Mouse (Mus musculus) forebrain, postnatal 0 days (tissue): ENCODE measurements around the gene Blnk. TPM values are rescaled to one million over a fixed set of nuclear protein-coding genes. Genes with fewer than 3 reads are reported as not detected.

Source experiments
- ATAC-seq: fragments of 200-750 bp; cut with Nextera tagmentation; 2 replicates; pipeline ENCODE4 v1.8.0; 2017; ENCODE audit warnings: mild to moderate bottlenecking, moderate library complexity
- DNase-seq: peaks from one replicate; pipeline ENCODE4 v3.0.0-alpha.2; 2015
- H3K27ac ChIP-seq: fragments of 300-500 bp; sonication (generic); 2 replicates; pipeline ENCODE4 v1.5.1; 2014; ENCODE audit warnings: low read depth, mild to moderate bottlenecking, antibody characterized with exemption, low read length, moderate library complexity, mixed read lengths
- H3K27me3 ChIP-seq: fragments of 300-500 bp; sonication (generic); 2 replicates; pipeline ENCODE4 v1.6.1; 2014; ENCODE audit warnings: mild to moderate bottlenecking, low read length, mixed read lengths; ENCODE audit not compliant: insufficient read depth
- H3K36me3 ChIP-seq: fragments of 300-500 bp; sonication (generic); 2 replicates; pipeline ENCODE4 v1.6.1; 2014; ENCODE audit warnings: mild to moderate bottlenecking, moderate library complexity; ENCODE audit not compliant: insufficient read depth
- H3K4me1 ChIP-seq: fragments of 300-500 bp; sonication (generic); 2 replicates; pipeline ENCODE4 v1.6.1; 2014; ENCODE audit warnings: antibody characterized with exemption; ENCODE audit not compliant: insufficient read depth
- H3K4me2 ChIP-seq: fragments of 300-500 bp; sonication (generic); 2 replicates; pipeline ENCODE4 v1.6.1; 2014; ENCODE audit warnings: low read depth, mild to moderate bottlenecking, moderate library complexity
- H3K4me3 ChIP-seq: fragments of 300-500 bp; sonication (generic); 2 replicates; pipeline ENCODE4 v1.5.1; 2014; ENCODE audit warnings: low read depth, low read length, mixed read lengths
- H3K9ac ChIP-seq: fragments of 300-500 bp; sonication (generic); 2 replicates; pipeline ENCODE4 v1.6.1; 2014; ENCODE audit warnings: mild to moderate bottlenecking
- H3K9me3 ChIP-seq: fragments of 300-500 bp; sonication (generic); 2 replicates; pipeline ENCODE4 v1.6.1; 2016; ENCODE audit warnings: low read length
- CTCF ChIP-seq: sonication (generic); IDR thresholded peaks from 2 replicates; pipeline ENCODE4 v1.5.1; 2016; ENCODE audit warnings: antibody characterized with exemption, control low read depth, low read depth
- WGBS: fragments of 180-500 bp; shearing (Covaris S2); extraction: QIAGEN DNeasy Blood & Tissue Kit; methylation state at CpG from one replicate; pipeline ENCODE4 v1.1.7; 2014; 5-methylcytosine and 5-hydroxymethylcytosine counted together
- polyA plus RNA-seq: library from polyadenylated mRNA; unstranded; fragments of >200 nt; fragmentation: Nextera tagmentation; extraction: Ambion mirVana; gene quantifications from 2 replicates; pipeline ENCODE4 v1.2.1, GENCODE M21; 2015
- total RNA-seq: library from RNA; depleted of rRNA; stranded (reverse); fragments of >200 nt; gene quantifications from 2 replicates; pipeline ENCODE4 v1.2.3, GENCODE M21; 2014

The Blnk gene
- total and polyA plus RNA-seq, 2 experiments from 2014 or later: 1.1 to 1.8 TPM

DNA sequence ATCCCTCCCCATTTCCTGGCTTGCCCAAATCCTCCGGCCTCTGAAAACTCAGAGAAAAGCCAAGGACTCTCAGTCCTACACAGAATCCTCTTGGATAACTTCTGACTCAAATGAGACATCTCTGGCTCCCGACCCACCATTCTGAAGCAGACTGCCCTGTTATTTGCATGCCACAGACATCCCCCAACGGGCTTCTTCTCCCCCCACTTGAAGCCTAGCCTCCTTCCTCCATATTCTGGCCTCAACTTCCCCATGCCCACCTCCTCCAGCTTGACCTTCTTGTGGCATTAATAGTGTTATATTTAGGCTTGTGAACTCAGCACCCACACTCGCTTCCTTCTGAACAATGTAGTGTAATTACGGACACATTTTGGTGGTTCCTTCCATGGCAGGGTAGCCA, 13.7 kb downstream of the Blnk start:
- Histone ChIP-seq H3K4me1 (no peaks in the 10 kb centered on the region), H3K27ac (no peak overlapping the region), H3K36me3 (no peaks in the 10 kb centered on the region), H3K9me3 (no peaks in the 10 kb centered on the region), H3K9ac (no peak overlapping the region), H3K27me3 (no peaks in the 10 kb centered on the region), H3K4me2 (no peak overlapping the region), H3K4me3 (no peak overlapping the region)
- DNase-seq (no peak), ATAC-seq (no peak)
- TF ChIP-seq CTCF: no peak
- 79% methylated on average over 5 of the region's 5 CpGs for whole genome bisulfite sequencing

DNA sequence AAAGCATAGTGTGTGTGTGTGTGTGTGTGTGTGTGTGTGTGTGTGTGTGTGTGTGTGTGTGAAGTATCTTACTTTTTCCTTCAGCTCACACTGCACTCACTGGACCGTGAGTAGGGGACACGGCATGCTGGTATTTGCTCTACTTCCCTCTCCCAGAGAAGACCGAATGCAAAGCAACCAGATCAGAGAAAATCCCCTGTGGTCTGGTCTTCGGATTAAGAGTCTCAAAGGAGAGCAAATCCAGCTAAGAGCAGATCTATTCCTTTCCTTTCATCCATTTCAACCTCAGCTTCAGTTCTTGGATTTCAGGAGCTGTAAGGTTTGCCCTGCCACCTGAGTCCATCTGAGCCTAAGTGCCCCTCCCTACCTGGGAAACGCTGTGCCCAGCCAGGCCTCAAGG, 16.3 kb downstream of the Blnk start:
- Histone ChIP-seq H3K9me3 (no peaks in the 10 kb centered on the region), H3K36me3 (no peaks in the 10 kb centered on the region), H3K4me2 (no peak overlapping the region), H3K27ac (no peak overlapping the region), H3K4me3 (no peak overlapping the region), H3K27me3 (no peaks in the 10 kb centered on the region), H3K9ac (no peak overlapping the region), H3K4me1 (no peaks in the 10 kb centered on the region)
- ATAC-seq (no peak), DNase-seq (no peak)
- 27% methylated on average over 5 of the region's 5 CpGs for WGBS
- no peak for TF ChIP-seq CTCF

DNA sequence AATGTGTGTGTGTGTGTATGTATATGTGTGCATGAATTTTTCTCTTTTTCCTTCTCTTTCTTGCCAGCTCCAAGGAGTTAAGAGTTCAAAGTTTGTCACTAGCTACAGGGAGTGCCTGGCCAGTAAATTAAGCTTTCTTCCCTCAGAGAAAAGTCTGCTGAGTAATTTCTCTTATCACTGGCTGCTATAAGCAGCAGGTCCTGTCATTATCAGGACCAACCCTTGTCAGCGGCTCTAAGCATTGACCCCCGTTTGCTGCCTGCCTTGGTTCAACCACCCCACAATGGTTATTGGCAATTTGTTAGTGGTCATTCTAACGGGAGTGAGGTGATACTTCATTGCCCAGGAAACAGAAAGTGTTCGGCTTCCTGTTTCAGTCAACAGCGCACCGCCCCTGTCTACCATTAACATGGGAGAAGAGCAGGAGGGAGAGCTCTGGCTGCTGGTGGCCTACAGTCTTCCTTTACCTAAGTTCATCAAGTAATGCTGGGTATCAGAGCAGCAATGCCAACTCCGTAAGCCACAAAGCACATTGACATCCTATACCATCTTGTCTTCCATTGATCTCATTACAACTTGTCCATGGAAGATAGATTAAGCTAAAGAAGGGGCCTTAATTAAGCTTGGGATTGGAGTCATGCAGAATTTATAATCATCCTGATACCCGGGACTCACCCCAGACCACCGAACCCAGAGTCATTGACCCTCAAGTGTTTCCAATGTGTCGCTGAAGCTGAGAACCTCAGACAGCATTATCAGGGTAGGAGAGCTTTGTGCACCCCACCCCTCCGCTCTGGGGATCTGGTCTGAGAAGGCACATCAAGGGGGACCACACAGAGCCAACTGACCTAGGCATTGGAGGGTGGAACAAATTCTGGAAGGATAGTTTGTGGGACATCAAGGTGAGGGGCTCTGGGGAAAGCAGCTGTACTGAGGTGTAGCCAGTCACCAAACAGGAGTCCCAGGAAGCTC, 17.1 kb downstream of the Blnk start:
- no peak for ATAC-seq
- 87% methylated on average over 11 of the region's 11 CpGs for WGBS

DNA sequence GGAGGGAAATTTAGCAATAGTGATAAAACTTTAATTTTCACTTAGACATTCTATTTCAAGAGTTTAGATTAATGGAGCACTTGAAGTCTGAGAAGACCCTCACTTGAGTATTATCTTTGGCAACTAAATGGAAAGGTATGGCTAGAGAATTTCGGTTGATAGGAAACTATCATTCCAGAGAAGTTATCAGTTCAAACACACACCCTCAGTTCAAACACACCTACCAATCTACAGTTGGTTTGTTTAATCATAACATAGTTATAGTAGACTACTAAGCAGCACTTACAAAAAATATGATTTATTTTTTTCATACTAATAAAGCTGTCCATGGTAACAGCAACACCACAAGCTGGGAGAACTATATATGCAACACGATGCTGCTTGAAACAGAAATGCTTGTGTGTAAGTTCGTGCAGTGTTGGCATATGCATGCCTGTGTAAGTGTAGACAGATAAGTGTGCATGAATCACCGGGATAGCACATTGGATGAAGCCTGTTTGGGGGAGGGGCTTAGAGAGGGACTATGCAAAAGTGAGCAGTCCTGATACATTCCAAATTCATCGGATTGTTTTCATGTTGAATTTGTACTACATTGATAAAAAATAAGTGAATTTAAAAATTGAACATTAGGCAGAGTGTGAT, 22.9 kb downstream of the Blnk start:
- WGBS: 89% methylated on average over 5 of the region's 5 CpGs
- no peaks in the 10 kb centered on the region for H3K36me3 ChIP-seq
- no peak overlapping the region for H3K4me3 ChIP-seq
- no peak for TF ChIP-seq CTCF
- H3K9me3 ChIP-seq: no peaks in the 10 kb centered on the region
- H3K27me3 ChIP-seq: no peaks in the 10 kb centered on the region
- DNase-seq (no peak), ATAC-seq (no peak)
- no peak overlapping the region for H3K4me2 ChIP-seq
- no peaks in the 10 kb centered on the region for H3K4me1 ChIP-seq
- no peak overlapping the region for H3K9ac ChIP-seq
- H3K27ac ChIP-seq: no peak overlapping the region

More for the DNA sequence above, 17.1 kb downstream of the Blnk start:
- Histone ChIP-seq H3K4me1 (no peaks in the 10 kb centered on the region), H3K27ac (no peak overlapping the region), H3K9ac (no peak overlapping the region), H3K9me3 (no peaks in the 10 kb centered on the region), H3K27me3 (no peaks in the 10 kb centered on the region), H3K4me3 (no peak overlapping the region), H3K4me2 (no peak overlapping the region), H3K36me3 (no peaks in the 10 kb centered on the region)
- DNase-seq: no peak
- TF ChIP-seq CTCF: no peak

DNA sequence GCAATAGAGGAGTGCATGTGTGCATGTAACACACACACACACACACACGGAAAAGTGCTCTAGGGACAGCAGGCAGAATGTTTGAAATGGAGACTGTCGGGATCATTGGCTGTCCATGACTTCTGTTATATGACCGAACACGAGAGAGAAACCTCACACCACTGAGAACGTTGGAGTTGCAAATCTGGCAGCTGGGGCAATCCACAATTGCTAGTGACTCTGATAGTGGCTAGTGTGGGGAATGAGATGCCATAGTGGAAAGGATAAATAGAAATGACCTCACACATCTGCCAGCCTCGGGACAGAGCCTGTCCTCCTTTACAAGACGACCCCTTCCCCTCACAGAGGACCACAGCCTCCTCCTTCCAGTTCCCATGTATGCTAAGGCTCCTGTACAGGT, 23.6 kb downstream of the Blnk start:
- H3K27ac ChIP-seq: no peak overlapping the region
- no peak overlapping the region for H3K4me3 ChIP-seq
- no peaks in the 10 kb centered on the region for H3K4me1 ChIP-seq
- H3K9me3 ChIP-seq: no peaks in the 10 kb centered on the region
- DNase-seq: no peak
- no peak overlapping the region for H3K9ac ChIP-seq
- ATAC-seq: no peak
- no peaks in the 10 kb centered on the region for H3K36me3 ChIP-seq
- WGBS: 84% methylated on average over 7 of the region's 7 CpGs
- H3K27me3 ChIP-seq: no peaks in the 10 kb centered on the region
- TF ChIP-seq CTCF: no peak
- H3K4me2 ChIP-seq: no peak overlapping the region

DNA sequence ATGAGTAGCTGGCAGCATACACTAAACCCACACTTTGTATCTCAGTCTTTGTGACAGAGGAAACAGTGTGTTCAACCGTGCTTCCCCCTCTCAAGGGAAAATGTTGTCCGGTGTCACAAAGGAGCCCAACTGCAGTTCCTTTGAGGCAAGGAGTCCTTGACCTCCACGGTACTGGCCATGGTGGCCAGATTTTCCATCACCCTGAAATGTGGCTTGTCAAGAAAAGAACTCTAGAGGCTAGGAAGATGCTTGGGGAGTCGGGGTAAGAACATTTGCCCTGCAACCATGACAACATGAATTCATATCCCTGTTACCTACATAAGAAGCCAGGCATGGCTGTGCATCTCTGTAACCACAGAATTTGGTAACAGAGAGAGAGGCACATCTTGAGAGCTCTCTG, 24.0 kb downstream of the Blnk start:
- 74% methylated on average over 4 of the region's 4 CpGs for WGBS
- H3K36me3 ChIP-seq: no peaks in the 10 kb centered on the region
- H3K27me3 ChIP-seq: no peaks in the 10 kb centered on the region

More for the DNA sequence above, 24.0 kb downstream of the Blnk start:
- Histone ChIP-seq H3K27ac (no peak overlapping the region), H3K4me1 (no peaks in the 10 kb centered on the region), H3K9ac (no peak overlapping the region), H3K9me3 (no peaks in the 10 kb centered on the region), H3K4me2 (no peak overlapping the region), H3K4me3 (no peak overlapping the region)
- ATAC-seq (no peak), DNase-seq (no peak)
- TF ChIP-seq CTCF: no peak
